Comparison of ENCODE assay signal across 14 mouse cellular contexts in genomic region chr2:179292566-179292965, GRCm38 (mm10).
A peak's percentile ranks its signal among the peaks of the same experiment; 100 is the strongest.
DNase-seq lines count a peak whose midpoint lies in the region; ATAC-seq and TF ChIP-seq lines count a peak whose summit lies in the region.
"Had no signal": no experiment of that assay in that cellular context is flagged by ENCODE, and none has a peak within 500 bp of the region (broad histone marks: within the 10 kb centered on the region; RNA-seq: fewer than 3 reads in every experiment).

No protein-coding gene starts in this region.

- no peaks in the 10 kb centered on the region for H3K36me3 ChIP-seq in hindbrain, embryonic 10.5 days
- H3K36me3 ChIP-seq in hindbrain, embryonic 16.5 days (ENCODE audit: control insufficient read depth, insufficient read depth, low read length), result no peaks in the 10 kb centered on the region
- H3K36me3 ChIP-seq in hindbrain, postnatal 0 days (ENCODE audit: insufficient read depth, low read length), result no peaks in the 10 kb centered on the region
- H3K36me3 ChIP-seq: heart, embryonic 13.5 days; limb, embryonic 13.5 days had no signal

- H3K4me2 ChIP-seq in hindbrain, embryonic 16.5 days (ENCODE audit: low read length), result no peak overlapping the region
- no peak overlapping the region for H3K4me2 ChIP-seq in hindbrain, postnatal 0 days (ENCODE audit: low read depth, low read length)
- H3K4me2 ChIP-seq: heart, embryonic 13.5 days; limb, embryonic 13.5 days had no signal

- 43% methylated on average over 4 of the region's 4 CpGs for WGBS in hindbrain, embryonic 10.5 days
- WGBS in hindbrain, embryonic 16.5 days, result 41% methylated on average over 4 of the region's 4 CpGs
- WGBS in hindbrain, postnatal 0 days, result 40% methylated on average over 4 of the region's 4 CpGs

- peak overlapping the region; percentile 79 for H3K27ac ChIP-seq in hindbrain, embryonic 10.5 days
- no peak overlapping the region for H3K27ac ChIP-seq in hindbrain, embryonic 16.5 days (ENCODE audit: low read depth, low read length)
- H3K27ac ChIP-seq in hindbrain, postnatal 0 days, result no peak overlapping the region
- H3K27ac ChIP-seq: heart, embryonic 13.5 days; limb, embryonic 13.5 days; macrophage had no signal

- intact Hi-C loops in left cerebral cortex, postnatal 4 days (cut with DNase I), result no loop called here

- H3K9me3 ChIP-seq in hindbrain, embryonic 10.5 days, result no peaks in the 10 kb centered on the region
- no peaks in the 10 kb centered on the region for H3K9me3 ChIP-seq in hindbrain, embryonic 16.5 days (ENCODE audit: control insufficient read depth, low read length)
- no peaks in the 10 kb centered on the region for H3K9me3 ChIP-seq in hindbrain, postnatal 0 days (ENCODE audit: low read length)
- H3K9me3 ChIP-seq: heart, embryonic 13.5 days; limb, embryonic 13.5 days had no signal

- peak; percentile 15; the same call in 1 of the 2 replicates for TF ChIP-seq CTCF in hindbrain, postnatal 0 days (IDR thresholded peaks at IDR 0.05; ENCODE audit: low read depth)

- DNase-seq in hindbrain, embryonic 10.5 days (ENCODE audit: low spot score), result peak; percentile 51
- peak; percentile 45 for DNase-seq in embryo, embryonic 10.5 days (ENCODE audit: low spot score)
- no peak for DNase-seq in hindbrain, postnatal 0 days (ENCODE audit: low spot score)
- peak; percentile 20 for DNase-seq in neural tube, embryonic 10.5 days (ENCODE audit: extremely low spot score, low spot score)
- DNase-seq in lung, adult 18-20 months, result no peak
- DNase-seq in ovary, postnatal 36 days (ENCODE audit: low spot score), result no peak
- DNase-seq in left cerebral cortex, postnatal 4 days, result no peak
- DNase-seq: gastrocnemius, postnatal 14 days; right cerebral cortex, postnatal 4 days had no signal

- no peak overlapping the region for H3K9ac ChIP-seq in hindbrain, embryonic 16.5 days (ENCODE audit: low read depth, low read length)
- no peak overlapping the region for H3K9ac ChIP-seq in hindbrain, postnatal 0 days (replicated peaks; ENCODE audit: low read length)
- H3K9ac ChIP-seq: heart, embryonic 13.5 days; limb, embryonic 13.5 days had no signal

- ATAC-seq in hindbrain, embryonic 16.5 days, result no peak; the same call in 1 of the 2 replicates
- ATAC-seq in hindbrain, postnatal 0 days, result peak; percentile 43; the same call in 1 of the 2 replicates
- ATAC-seq: inflammation-experienced regulatory T-cells, adult 6 months had no signal

- H3K4me3 ChIP-seq in hindbrain, embryonic 10.5 days, result no peak overlapping the region
- no peak overlapping the region for H3K4me3 ChIP-seq in hindbrain, embryonic 16.5 days (ENCODE audit: low read length)
- no peak overlapping the region for H3K4me3 ChIP-seq in hindbrain, postnatal 0 days (ENCODE audit: low read length)
- H3K4me3 ChIP-seq: heart, embryonic 13.5 days; limb, embryonic 13.5 days had no signal

- H3K27me3 ChIP-seq in hindbrain, embryonic 10.5 days (ENCODE audit: insufficient read depth, poor library complexity, severe bottlenecking), result no peaks in the 10 kb centered on the region; the same call in none of the 2 replicates
- H3K27me3 ChIP-seq in hindbrain, embryonic 16.5 days (replicated peaks; ENCODE audit: control insufficient read depth, insufficient read depth, low read length), result no peaks in the 10 kb centered on the region
- H3K27me3 ChIP-seq in hindbrain, postnatal 0 days (ENCODE audit: insufficient read depth, low read length), result no peaks in the 10 kb centered on the region
- H3K27me3 ChIP-seq: heart, embryonic 13.5 days; limb, embryonic 13.5 days had no signal

- H3K4me1 ChIP-seq in hindbrain, embryonic 10.5 days (replicated peaks), result peaks cover 52% of the 10 kb centered on the region
- H3K4me1 ChIP-seq in hindbrain, embryonic 16.5 days (ENCODE audit: control insufficient read depth, insufficient read depth, low read depth, low read length), result peaks cover 24% of the 10 kb centered on the region
- H3K4me1 ChIP-seq in hindbrain, postnatal 0 days (ENCODE audit: insufficient read depth, low read length), result peaks cover 33% of the 10 kb centered on the region
- H3K4me1 ChIP-seq: heart, embryonic 13.5 days had no signal

Comparison
In these comparisons a context has a peak if more than half of its experiments do, and no peak if none do; other contexts are left out.
1. DNase-seq: peak in hindbrain, embryonic 10.5 days (single experiment), embryo, embryonic 10.5 days (single experiment) and neural tube, embryonic 10.5 days (single experiment); none in hindbrain, postnatal 0 days (single experiment), lung, adult 18-20 months (0 of 2), ovary, postnatal 36 days (single experiment) and left cerebral cortex, postnatal 4 days (single experiment).